Mouse (Mus musculus): ENCODE data around the gene Sf1.

Sf1 gene

GRCm38 (mm10) chr19:6375423-6376254 lies 12.1 kb downstream of the Sf1 start:
- DNase-seq (ENCODE audit: low spot score), result no peak

DNA sequence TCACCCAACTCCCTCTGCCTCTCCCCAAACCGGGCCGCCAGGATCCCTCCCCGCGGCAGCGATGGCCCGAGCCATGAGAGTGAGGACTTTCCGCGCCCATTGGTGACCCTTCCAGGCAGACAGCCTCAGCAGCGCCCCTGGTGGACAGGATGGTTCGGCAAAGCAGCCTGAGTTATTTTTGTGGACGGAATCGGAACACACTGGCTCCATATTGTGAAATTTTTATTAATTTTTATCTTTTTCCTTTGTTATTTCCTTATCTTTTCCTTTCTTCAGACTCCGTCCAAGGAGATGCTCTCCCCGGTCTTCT lies 12.7 kb downstream of the Sf1 start:
- no peak for DNase-seq (ENCODE audit: low spot score)

DNA sequence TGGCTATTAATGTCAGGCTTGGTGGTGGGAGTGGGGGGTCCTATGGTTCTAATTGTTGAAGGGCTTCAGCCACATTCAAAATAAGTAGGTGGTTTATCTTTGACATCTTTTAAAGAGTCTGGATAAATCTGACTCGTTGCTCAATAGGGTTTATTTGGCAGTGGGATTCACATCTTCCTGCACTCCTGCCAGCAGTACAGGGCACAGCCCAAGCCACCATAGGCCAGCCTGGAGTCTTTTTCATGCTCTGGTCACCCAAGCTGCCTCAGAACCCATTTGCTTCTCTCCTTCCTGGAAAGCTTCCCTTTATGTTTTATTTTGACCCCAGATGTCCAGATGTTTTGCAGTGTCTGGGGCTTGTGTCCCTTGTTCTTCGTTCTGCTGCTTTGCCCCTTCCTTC lies 13.2 kb downstream of the Sf1 start:
- no peak for DNase-seq (ENCODE audit: low spot score)

GRCm38 (mm10) chr19:6377327-6378040 lies 14.0 kb downstream of the Sf1 start:
- DNase-seq (ENCODE audit: low spot score), result no peak

- no peak for DNase-seq (ENCODE audit: low spot score)
These were observed 17.1 kb downstream of the Sf1 start for GRCm38 (mm10) chr19:6380411-6381166.

- no peak for DNase-seq (ENCODE audit: low spot score)
These were observed 17.7 kb downstream of the Sf1 start for GRCm38 (mm10) chr19:6381238-6381637.

DNA sequence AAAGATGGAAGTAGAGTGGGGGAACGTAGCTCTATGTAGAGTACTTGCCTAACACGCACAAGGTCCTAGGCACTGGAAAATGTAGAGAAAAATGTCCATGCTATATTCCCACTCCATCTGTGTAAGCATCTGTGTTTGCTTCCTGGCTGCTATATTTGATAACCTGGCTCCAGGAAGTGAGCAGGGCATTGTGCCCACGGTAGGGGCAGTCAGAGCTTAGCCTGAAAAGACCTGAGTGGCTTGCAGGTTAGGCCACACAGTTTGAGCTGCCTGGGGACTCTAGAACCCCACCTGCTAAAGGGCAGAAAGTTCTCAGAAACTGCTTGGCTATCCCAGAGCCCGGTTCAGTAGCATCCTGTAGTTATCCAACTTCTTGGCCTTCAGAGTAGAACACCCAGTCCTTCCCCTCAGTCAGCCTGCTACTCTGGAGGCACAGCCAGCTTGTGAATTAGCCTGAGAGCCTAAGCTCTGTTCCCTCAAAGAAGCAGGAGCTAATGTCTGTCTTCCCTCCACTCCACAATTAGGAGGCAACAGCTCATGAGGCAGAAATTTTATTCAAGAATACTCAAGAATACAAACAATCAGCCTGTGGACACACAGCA lies 18.9 kb downstream of the Sf1 start:
- no peak for DNase-seq (ENCODE audit: low spot score)

DNA sequence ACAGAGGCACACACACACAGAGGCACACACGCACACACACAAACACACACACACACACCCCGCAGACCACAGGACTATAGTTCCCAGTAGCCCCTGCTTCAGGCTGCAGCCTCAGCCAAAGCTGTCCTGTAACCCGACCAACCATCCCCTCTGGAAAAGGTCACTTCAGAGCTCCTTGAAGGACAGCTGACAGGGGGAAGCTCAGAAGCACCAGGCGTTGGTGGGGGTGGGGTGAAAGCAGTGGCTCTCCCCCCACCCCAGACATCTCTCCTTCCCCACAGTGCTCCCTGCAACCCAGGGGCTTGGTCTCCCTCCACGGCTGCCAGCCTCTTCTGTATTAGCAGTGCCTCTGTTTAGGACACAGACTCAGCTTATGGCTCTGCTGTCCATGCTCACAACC lies 20.0 kb downstream of the Sf1 start:
- DNase-seq (ENCODE audit: low spot score), result no peak

DNA sequence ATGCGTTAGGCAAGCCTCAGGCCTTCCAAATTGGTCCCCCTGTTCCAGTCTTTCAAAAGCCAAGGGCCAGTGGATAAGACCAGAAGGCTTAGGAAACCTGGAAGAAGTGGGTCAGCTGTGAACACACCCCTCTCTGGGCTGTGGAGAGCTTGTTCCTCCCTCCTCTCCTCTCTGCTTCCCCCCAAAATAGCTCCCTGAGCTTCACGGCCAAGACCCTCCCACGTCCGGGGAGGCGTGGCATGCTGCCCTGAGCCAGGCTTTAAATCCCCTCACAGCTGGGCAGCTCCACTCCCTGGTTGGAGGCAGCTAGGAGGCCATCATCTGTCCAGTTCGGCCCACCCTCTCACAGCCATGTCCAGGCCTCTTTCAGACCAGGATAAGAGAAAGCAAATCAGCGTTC lies 20.6 kb downstream of the Sf1 start, which contains the start of gene Pygm:
Gene Pygm, plus strand, starts transcription at position 272 of the 400 bp plus-strand sequence.
- DNase-seq (ENCODE audit: low spot score), result peak; percentile 61

- DNase-seq (ENCODE audit: low spot score), result no peak
These were observed 21.5 kb downstream of the Sf1 start for GRCm38 (mm10) chr19:6384954-6385353.

DNA sequence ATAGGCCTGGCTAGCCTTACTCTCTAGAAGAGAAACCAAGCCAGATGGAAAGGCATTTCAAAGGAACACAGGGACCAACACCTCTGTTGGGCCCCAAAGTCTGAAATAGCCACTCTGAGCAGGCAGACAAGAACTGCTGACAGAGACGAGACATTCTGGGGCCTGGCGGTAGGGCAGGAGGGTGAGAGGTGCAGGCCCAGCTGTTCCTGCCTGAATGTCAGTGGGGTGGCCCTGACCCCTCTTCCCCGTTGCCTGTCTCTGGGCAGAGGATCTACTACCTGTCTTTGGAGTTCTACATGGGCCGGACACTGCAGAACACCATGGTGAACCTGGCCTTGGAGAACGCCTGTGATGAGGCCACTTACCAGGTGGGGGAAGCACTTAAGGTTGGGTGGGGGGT lies 21.9 kb downstream of the Sf1 start:
- no peak for DNase-seq (ENCODE audit: low spot score)

DNA sequence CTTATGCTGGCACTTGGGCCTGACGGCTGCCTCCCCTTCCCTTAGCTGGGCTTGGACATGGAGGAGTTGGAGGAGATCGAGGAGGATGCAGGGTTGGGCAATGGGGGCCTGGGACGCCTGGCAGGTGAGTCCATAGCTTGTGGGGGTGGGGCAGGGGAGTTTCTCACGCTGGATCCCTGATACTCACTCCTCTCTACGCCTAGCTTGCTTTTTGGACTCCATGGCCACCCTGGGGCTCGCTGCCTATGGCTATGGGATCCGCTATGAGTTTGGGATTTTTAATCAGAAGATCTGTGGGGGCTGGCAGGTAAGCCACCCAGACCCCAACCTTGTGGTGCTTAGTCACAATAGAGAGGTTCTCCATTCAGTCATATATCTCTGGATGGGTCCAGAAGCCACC lies 22.3 kb downstream of the Sf1 start:
- DNase-seq (ENCODE audit: low spot score), result no peak

DNA sequence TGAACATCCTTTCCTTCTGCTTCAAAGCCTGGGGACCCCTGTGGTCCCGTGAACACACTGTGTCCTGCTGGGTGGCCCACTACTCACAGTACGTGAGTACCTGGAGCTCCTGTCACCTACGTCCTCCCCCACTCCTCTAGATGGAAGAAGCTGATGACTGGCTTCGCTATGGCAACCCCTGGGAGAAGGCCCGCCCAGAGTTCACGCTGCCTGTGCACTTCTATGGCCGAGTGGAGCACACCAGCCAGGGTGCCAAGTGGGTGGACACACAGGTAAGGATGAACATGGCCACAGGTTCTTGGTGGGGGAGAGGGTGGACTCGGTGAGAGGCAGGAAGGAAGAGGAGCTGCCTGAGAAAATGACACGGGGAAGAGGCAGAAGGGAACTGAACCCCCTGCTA lies 22.7 kb downstream of the Sf1 start:
- DNase-seq (ENCODE audit: low spot score), result no peak

- no peak for DNase-seq (ENCODE audit: low spot score)
These were observed 24.5 kb downstream of the Sf1 start for GRCm38 (mm10) chr19:6388006-6388405.

DNA sequence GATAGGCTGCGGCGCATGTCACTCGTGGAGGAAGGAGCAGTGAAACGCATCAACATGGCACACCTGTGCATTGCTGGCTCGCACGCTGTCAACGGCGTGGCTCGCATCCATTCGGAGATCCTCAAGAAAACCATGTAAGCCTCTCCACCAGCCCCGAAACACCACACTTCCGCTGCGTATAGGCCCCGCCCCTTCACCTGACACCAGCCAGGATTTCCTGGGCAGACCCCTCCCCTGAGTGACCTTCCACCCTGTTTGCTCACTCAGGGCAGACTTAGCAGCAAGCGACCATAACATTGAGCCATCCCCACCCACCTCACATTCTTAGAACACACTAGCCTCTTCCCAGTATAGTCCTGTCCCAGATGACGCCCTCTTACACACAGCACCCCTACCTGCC lies 26.3 kb downstream of the Sf1 start:
- DNase-seq (ENCODE audit: low spot score), result no peak

GRCm38 (mm10) chr19:6390251-6390650 lies 26.8 kb downstream of the Sf1 start:
- no peak for DNase-seq (ENCODE audit: low spot score)

- DNase-seq (ENCODE audit: low spot score), result no peak
These were observed 29.4 kb downstream of the Sf1 start for GRCm38 (mm10) chr19:6392743-6393393.

- no peak for DNase-seq (ENCODE audit: low spot score)
These were observed 30.1 kb downstream of the Sf1 start for GRCm38 (mm10) chr19:6393637-6394036.

GRCm38 (mm10) chr19:6396237-6396636 lies 32.7 kb downstream of the Sf1 start:
- DNase-seq (ENCODE audit: low spot score), result no peak

GRCm38 (mm10) chr19:6397582-6398249 lies 34.2 kb downstream of the Sf1 start:
- DNase-seq (ENCODE audit: low spot score), result no peak

Measured in ovary, adult 18-20 months (tissue).